Mouse (Mus musculus) urinary bladder, postnatal 14 days (tissue): ENCODE results near the gene Tprn.
"Not testable (repeated sequence)": the region's sequence is repeated elsewhere in the genome, so short reads cannot be mapped to it uniquely, and the experiment has no call there.

Source experiments
- DNase-seq: peaks from one replicate; pipeline ENCODE4 v3.0.0; 2021; ENCODE audit warnings: low spot score

Tprn gene

GRCm38 (mm10) chr2:25237522-25237921 is 24.9 kb upstream of the Tprn start:
- peak; percentile 88 for DNase-seq

- DNase-seq = peak; percentile 44
These were observed 24.3 kb upstream of the Tprn start for GRCm38 (mm10) chr2:25238106-25238505.

- no peak for DNase-seq
These were observed 22.7 kb upstream of the Tprn start for GRCm38 (mm10) chr2:25239766-25240165.

- no peak for DNase-seq
These were observed 22.1 kb upstream of the Tprn start for GRCm38 (mm10) chr2:25240310-25240709.

GRCm38 (mm10) chr2:25240723-25241437 is 21.5 kb upstream of the Tprn start:
- DNase-seq = peak; percentile 78

GRCm38 (mm10) chr2:25241438-25241775 is 21.0 kb upstream of the Tprn start:
- DNase-seq = no peak

- no peak for DNase-seq
These were observed 20.3 kb upstream of the Tprn start, which contains the start of the genes Rnf208 and Cysrt1 for GRCm38 (mm10) chr2:25242101-25242506. Gene Rnf208, plus strand, starts transcription at chr2:25242255. Gene Cysrt1, minus strand, starts transcription at chr2:25242452.

- DNase-seq = no peak
These were observed 19.1 kb upstream of the Tprn start for GRCm38 (mm10) chr2:25243342-25243741.

GRCm38 (mm10) chr2:25244144-25244543 is 18.3 kb upstream of the Tprn start:
- no peak for DNase-seq

GRCm38 (mm10) chr2:25246183-25247072 is 16.0 kb upstream of the Tprn start, which contains the start of gene AL732309.1:
Gene AL732309.1, minus strand, starts transcription at chr2:25246863.
- peak; percentile 64 for DNase-seq

- DNase-seq = no peak
These were observed 10.1 kb upstream of the Tprn start for GRCm38 (mm10) chr2:25252331-25252730.

GRCm38 (mm10) chr2:25255284-25255779 is 7.1 kb upstream of the Tprn start, which contains the start of gene Tmem203:
Gene Tmem203, plus strand, starts transcription at chr2:25255439.
- peak; percentile 90 for DNase-seq

GRCm38 (mm10) chr2:25256443-25257109 is 5.8 kb upstream of the Tprn start:
- peak; percentile 68 for DNase-seq

- not testable (repeated sequence) for DNase-seq
These were observed 5.2 kb upstream of the Tprn start for GRCm38 (mm10) chr2:25257250-25257649.

GRCm38 (mm10) chr2:25258887-25259286 is 3.5 kb upstream of the Tprn start:
- DNase-seq = no peak

- DNase-seq = no peak
These were observed 548 bp upstream of the Tprn start for GRCm38 (mm10) chr2:25261870-25262269.

- no peak for DNase-seq
These were observed 591 bp downstream of the Tprn start for GRCm38 (mm10) chr2:25262795-25263622.

GRCm38 (mm10) chr2:25263623-25264285 is 1.3 kb downstream of the Tprn start:
- no peak for DNase-seq

- DNase-seq = no peak
These were observed 1.9 kb downstream of the Tprn start for GRCm38 (mm10) chr2:25264286-25264660.

- no peak for DNase-seq
These were observed 2.4 kb downstream of the Tprn start for GRCm38 (mm10) chr2:25264851-25265250.
